8 mouse cellular contexts compared by ENCODE assay signal in the genomic region with DNA sequence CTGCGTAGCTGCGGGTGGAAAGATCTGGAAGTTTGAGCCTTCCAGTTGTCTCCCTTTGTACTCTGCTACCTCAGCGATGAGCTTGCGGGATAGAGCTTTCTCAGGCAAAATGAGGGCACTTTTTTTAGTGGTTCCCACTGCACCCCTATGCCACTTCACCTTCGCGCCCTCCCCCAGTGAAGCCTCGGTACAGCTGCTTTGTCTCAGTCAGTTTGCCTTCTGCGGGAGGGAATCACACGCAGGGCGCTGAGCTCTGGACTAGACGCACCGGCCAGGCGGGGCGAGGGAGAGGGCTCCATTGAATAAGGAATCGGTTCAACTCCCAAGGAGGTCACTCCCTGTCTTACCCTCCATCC. TPM values are rescaled to one million over a fixed set of nuclear protein-coding genes. Genes with fewer than 3 reads are reported as not detected.
DNase-seq lines count a peak whose midpoint lies in the region; ATAC-seq and TF ChIP-seq lines count a peak whose summit lies in the region.

No protein-coding gene starts in this region.

- H3K9me3 ChIP-seq in limb, embryonic 13.5 days: no peaks in the 10 kb centered on the region

- peak overlapping the region; percentile 50; the same call in 1 of the 2 replicates for H3K9ac ChIP-seq in limb, embryonic 13.5 days

- H3K4me3 ChIP-seq in gastrocnemius, adult 2 months: peak overlapping the region; percentile 35; the same call in 1 of the 2 replicates
- peak overlapping the region; percentile 46 for H3K4me3 ChIP-seq in limb, embryonic 13.5 days

- no peaks in the 10 kb centered on the region for H3K36me3 ChIP-seq in limb, embryonic 13.5 days

- peaks cover 11% of the 10 kb centered on the region for H3K4me1 ChIP-seq in limb, embryonic 13.5 days

- 2% methylated on average over 15 of the region's 15 CpGs for WGBS in limb, embryonic 13.5 days

- H3K4me2 ChIP-seq in limb, embryonic 13.5 days (replicated peaks): peak overlapping the region; percentile 79

- no peak for DNase-seq in gastrocnemius, adult 2 months
- no peak for DNase-seq in gastrocnemius, postnatal 4 days (ENCODE audit: low spot score in 2 of 2)
- peak; percentile 44 for DNase-seq in right cerebral cortex, postnatal 4 days
- no peak for DNase-seq in right cerebral cortex, postnatal 36 days (ENCODE audit: low spot score in 2 of 2)
- peak; percentile 8 for DNase-seq in testis, postnatal 14 days (ENCODE audit: low spot score)
- no peak for DNase-seq in gastrocnemius, postnatal 25 days
- DNase-seq in heart, postnatal 4 days: no peak

- intact Hi-C loops in gastrocnemius, adult 2 months (cut with DNase I): no loop called here

- no peak for ATAC-seq in limb, embryonic 13.5 days (ENCODE audit: low FRiP score, low read depth)

- H3K27me3 ChIP-seq in limb, embryonic 13.5 days: peaks cover 47% of the 10 kb centered on the region

- H3K27ac ChIP-seq in gastrocnemius, adult 2 months: no peak overlapping the region
- no peak overlapping the region for H3K27ac ChIP-seq in limb, embryonic 13.5 days

- no peak for TF ChIP-seq CTCF in gastrocnemius, adult 2 months (IDR thresholded peaks at IDR 0.05)

RNA-seq across cellular contexts. Expression of gene Ptpro, which starts 0.7 kb away (rescaled TPM):
- under 1 TPM; 0.26 to 0.73 TPM for total RNA-seq in gastrocnemius, adult 2 months (2021)
- 1 to 10 TPM; 2.5 to 3.0 TPM for total RNA-seq in gastrocnemius, postnatal 4 days (2021)
- 1.8 TPM in 2 replicates for polyA plus RNA-seq in limb, embryonic 13.5 days (2015; fragmentation: Nextera tagmentation; extraction: Ambion mirVana)
- under 1 TPM; 0.64 to 0.92 TPM for total RNA-seq in gastrocnemius, postnatal 25 days (2021)
- total RNA-seq in heart, postnatal 4 days (2021): 1 to 10 TPM; 3.0 to 4.8 TPM

Comparison
In these comparisons a context has a peak if more than half of its experiments do, and no peak if none do; other contexts are left out.
1. DNase-seq: peak in right cerebral cortex, postnatal 4 days (single experiment) and testis, postnatal 14 days (single experiment); none in gastrocnemius, adult 2 months (single experiment), gastrocnemius, postnatal 4 days (0 of 2), right cerebral cortex, postnatal 36 days (0 of 2), gastrocnemius, postnatal 25 days (single experiment) and heart, postnatal 4 days (single experiment).